Mouse (Mus musculus) left cerebral cortex, adult 2 months (tissue): Measurements from ENCODE around the gene Cdc25b. TPM values are rescaled to one million over a fixed set of nuclear protein-coding genes. Genes with fewer than 3 reads are reported as not detected.

ENCODE experiments used
- DNase-seq, 2 experiments: peaks; one replicate each; pipeline ENCODE4 v3.0.0; 2021 to 2022; ENCODE audit warnings: low spot score in 2 of 2, mixed read lengths in 1 of 2; ENCODE audit errors: extremely low spot score in 1 of 2
- H3K27ac ChIP-seq: fragments of 200-600 bp; 2 replicates; pipeline ENCODE4 v1.8.1; 2022
- H3K4me3 ChIP-seq: fragments of 200-600 bp; 2 replicates; pipeline ENCODE4 v1.8.1; 2022
- CTCF ChIP-seq: fragments of 200-600 bp; IDR thresholded peaks from 2 replicates; pipeline ENCODE4 v1.8.1; 2022; ENCODE audit warnings: antibody characterized with exemption, mild to moderate bottlenecking, moderate library complexity
- intact Hi-C: fragments of 180-260 bp; cut with DNase I; formaldehyde crosslinking; loops from one replicate; pipeline ENCODE4 v1.15.1; 2025
- total RNA-seq, 2 experiments: library from RNA; stranded (reverse); gene quantifications; 2 replicates each; pipeline ENCODE4 v1.2.3; 2021

Cdc25b gene
- total RNA-seq, 2 experiments from 2014 or later, result 19.8 to 22.2 TPM

- DNase-seq, result peak; percentile 54 to 56
- TF ChIP-seq CTCF, result no peak
Measured at GRCm38 (mm10) chr2:131179246-131179886, 7.4 kb upstream of the Cdc25b start.

GRCm38 (mm10) chr2:131179990-131180587, 6.7 kb upstream of the Cdc25b start, which contains the start of gene Cenpb:
Gene Cenpb (minus strand): TSS chr2:131180067.
- H3K27ac ChIP-seq, result peak within 1 kb of the TSS; percentile 97
- peak within 1 kb of the TSS; percentile 80 for H3K4me3 ChIP-seq
- intact Hi-C loops, result loop anchor here (2.0 to 5.0 kb wide), 2 partner anchors 32 to 83 kb away; partner anchors contain the start of gene Pank2
- TF ChIP-seq CTCF, result peak; percentile 56
- peak; percentile 85 to 90 for DNase-seq

More at GRCm38 (mm10) chr2:131179246-131179886, 7.4 kb upstream of the Cdc25b start:
- intact Hi-C loops, result loop anchor here (5.0 kb wide), 1 partner anchor 33 kb away; no protein-coding TSS in a partner anchor
- Histone ChIP-seq H3K27ac (peak overlapping the region; percentile 91), H3K4me3 (peak overlapping the region; percentile 80)

- intact Hi-C loops, result no loop called here
- H3K4me3 ChIP-seq, result peak overlapping the region; percentile 78
- TF ChIP-seq CTCF, result no peak
- peak overlapping the region; percentile 80 for H3K27ac ChIP-seq
- DNase-seq, result no peak
Measured at GRCm38 (mm10) chr2:131186343-131186742, 406 bp upstream of the Cdc25b start.

DNA sequence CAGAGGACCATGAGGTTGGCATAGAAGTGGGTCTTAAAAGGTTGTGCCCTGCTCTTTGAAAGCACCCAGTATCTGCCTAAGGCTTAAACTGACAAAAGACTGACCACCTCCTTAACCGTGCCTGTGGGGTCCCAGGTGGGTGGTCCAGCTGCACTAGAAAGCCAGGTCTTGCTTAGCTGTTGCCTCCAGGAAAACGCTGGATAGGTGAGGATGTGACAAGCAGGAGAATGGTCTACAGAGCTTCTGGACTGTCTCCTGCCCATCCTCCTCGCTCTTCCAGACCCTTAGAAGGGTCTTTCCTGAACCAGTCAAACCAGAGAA, 813 bp downstream of the Cdc25b start:
- intact Hi-C loops, result loop anchor here (1.0 kb wide), 1 partner anchor 23 kb away; no protein-coding TSS in a partner anchor
- Histone ChIP-seq H3K27ac (peak overlapping the region; percentile 80; the same call in 1 of the 2 replicates), H3K4me3 (peak overlapping the region; percentile 78)
- no peak for TF ChIP-seq CTCF
- no peak for DNase-seq

GRCm38 (mm10) chr2:131188311-131188710, 1.6 kb downstream of the Cdc25b start:
- Histone ChIP-seq H3K27ac (no peak overlapping the region), H3K4me3 (no peak overlapping the region)
- TF ChIP-seq CTCF, result no peak
- intact Hi-C loops, result no loop called here
- DNase-seq, result no peak

GRCm38 (mm10) chr2:131189521-131190309, 3.0 kb downstream of the Cdc25b start:
- TF ChIP-seq CTCF, result no peak
- DNase-seq, result no peak
- H3K4me3 ChIP-seq, result no peak overlapping the region
- no peak overlapping the region for H3K27ac ChIP-seq
- intact Hi-C loops, result no loop called here

DNA sequence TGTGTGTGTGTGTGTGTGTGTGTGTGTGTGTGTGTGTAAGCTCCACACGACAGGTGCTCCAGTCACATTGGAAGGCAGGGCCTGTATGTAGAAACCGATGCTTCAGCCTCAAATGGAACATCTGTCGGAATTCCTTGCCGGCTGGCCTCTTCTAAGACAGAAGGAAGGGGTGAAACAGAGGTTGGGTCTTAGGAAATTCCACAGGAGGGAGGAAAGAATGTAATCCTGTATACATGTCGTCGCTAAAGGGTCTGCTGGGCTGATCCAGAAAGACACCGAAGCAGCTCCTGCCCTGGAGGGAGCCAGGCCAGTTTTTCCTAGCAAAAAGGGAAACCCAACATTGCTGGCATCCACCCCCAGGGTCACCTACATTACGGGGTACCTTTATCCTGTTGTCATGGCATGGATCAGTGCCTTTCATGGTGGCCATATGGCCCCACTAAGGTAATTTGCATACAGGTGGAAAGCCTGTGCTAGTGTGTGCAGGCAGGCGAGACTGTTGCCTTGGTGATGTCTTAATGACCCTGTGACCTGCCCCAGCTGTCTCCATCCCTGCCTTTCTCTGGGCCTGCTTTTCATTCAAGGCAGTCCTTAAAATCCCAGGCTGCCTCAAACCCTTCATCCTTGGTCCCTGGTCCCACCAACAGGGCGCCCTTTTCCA, 3.7 kb downstream of the Cdc25b start:
- intact Hi-C loops, result no loop called here

DNA sequence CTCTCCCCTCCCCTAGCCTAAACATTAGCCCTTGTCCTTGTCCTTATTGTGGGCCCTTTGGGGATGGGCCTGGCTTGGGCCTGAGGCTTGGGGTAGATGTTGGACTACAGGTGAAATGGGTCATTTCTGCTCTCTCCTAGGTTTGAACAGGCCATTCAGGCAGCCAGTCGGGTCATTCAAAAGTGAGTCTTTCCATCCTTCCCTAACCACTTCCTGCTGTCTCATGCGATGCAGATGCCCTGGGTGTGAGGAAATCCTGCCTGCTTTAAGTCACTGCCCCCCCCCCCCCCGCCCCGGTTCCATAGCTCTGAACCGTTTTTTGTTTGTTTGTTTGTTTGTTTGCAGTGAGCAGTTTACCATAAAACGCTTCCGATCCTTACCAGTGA, 4.2 kb downstream of the Cdc25b start:
- intact Hi-C loops, result no loop called here
- DNase-seq, result no peak
- Histone ChIP-seq H3K27ac (no peak overlapping the region), H3K4me3 (no peak overlapping the region)
- no peak for TF ChIP-seq CTCF

More for the DNA sequence above, 3.7 kb downstream of the Cdc25b start:
- DNase-seq, result no peak
- no peak for TF ChIP-seq CTCF
- Histone ChIP-seq H3K4me3 (no peak overlapping the region), H3K27ac (no peak overlapping the region)

DNA sequence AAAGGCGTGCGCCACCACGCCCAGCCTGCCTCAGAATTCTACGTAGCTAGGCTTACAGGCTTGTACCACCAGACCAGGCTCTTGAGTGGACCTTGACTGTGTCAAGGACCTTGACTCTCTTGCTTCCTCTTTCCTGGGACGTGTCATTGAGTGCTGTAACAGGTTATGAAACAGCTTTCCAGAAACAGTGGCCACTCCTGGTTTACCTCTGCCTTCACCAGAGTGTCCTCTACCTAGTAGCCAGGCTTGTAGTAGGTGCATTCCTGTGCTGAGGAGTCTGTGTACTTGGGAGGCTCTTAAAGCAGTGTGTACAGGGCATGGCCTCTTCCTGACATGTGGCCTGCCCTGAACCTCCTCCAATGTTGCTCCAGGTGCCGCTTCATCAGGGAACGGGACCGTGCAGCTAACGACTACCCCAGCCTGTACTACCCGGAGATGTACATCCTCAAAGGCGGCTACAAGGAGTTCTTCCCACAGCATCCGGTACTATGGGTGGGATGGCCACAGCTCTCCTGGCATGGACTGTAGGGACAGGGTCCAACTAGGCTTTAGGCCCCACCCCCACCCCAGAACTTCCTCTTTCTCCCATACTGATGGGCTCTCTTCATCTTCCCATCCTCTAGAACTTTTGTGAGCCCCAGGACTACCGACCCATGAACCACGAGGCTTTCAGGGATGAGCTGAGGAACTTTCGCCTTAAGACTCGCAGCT, 10.0 kb downstream of the Cdc25b start:
- intact Hi-C loops, result no loop called here
- Histone ChIP-seq H3K4me3 (no peak overlapping the region), H3K27ac (no peak overlapping the region)
- DNase-seq, result no peak
- no peak for TF ChIP-seq CTCF

DNA sequence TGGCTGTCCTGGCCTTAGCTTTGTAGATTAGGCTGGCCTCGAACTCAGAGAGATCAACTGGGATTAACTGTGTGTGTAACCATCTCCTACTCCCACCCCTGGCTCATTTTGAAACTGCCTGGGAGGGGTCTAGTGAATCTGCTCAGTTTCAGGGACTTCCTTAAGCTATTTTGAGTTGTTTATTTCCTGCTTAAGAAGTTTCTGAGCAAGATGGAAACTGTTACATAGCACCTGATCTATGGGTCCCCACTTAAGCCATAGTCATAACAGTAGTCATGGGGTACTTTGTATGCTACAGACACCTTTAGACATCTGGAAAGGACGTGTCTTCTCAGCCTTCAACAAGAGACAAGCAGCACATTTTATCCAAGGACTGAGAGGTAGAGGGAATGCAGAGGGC, 14.0 kb downstream of the Cdc25b start:
- Histone ChIP-seq H3K27ac (no peak overlapping the region), H3K4me3 (no peak overlapping the region)
- no peak for DNase-seq
- TF ChIP-seq CTCF, result no peak
- intact Hi-C loops, result no loop called here

GRCm38 (mm10) chr2:131201262-131201661, 14.5 kb downstream of the Cdc25b start:
- no peak for TF ChIP-seq CTCF
- DNase-seq, result no peak
- Histone ChIP-seq H3K27ac (no peak overlapping the region), H3K4me3 (no peak overlapping the region)
- intact Hi-C loops, result no loop called here
